Mouse (Mus musculus): ENCODE data around the gene Tarbp1. TPM values are rescaled to one million over a fixed set of nuclear protein-coding genes. Genes with fewer than 3 reads are reported as not detected.

The Tarbp1 gene
- polyA plus RNA-seq, 2 experiments: 3.3 to 8.2 TPM

DNA sequence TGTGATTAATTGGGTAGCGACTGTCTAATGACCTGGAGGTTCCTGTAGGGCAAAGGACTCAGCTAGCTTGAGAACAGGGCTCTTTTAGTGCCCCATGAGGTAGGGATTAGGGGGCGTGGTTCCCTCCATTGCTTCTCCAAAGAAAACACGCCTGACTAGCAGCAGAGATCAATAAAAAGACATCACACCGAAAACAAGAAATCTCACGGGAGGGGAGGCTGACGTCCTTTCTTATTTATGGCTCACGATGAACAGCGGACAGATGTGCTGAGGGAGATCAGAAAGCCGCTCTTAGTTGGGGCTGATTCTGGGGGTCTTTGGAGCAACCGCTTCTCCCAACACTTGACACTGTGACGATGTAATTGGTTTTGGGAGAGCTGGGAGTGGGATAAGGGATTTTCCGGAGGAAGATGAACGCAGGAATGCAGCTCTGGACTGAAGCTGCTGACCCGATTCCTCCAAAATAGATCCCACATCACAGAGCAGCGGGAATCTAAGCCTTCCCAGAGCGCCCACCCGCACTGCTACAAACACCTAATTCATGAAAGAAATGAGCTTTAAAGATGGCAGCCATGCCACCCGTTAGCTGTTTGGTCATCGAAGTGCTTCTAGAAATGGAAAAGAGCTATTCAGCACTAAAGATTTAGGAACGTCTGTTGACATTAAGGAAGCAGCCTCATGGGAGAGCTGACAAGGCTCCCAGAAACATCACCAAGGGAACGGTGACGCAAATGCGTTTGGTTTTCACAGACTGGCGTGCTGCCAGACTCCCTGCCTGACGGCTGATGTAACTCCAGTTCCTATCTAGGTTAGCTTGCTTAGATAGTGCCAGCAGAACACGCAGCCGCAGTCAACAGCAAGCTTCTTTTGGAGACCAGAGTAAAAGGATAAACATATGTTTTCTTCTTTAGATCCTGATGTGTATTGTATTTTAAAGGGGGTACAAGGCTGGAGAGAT lies 42.0 kb upstream of the Tarbp1 start:
- ATAC-seq (ENCODE audit: low FRiP score, low read depth): peak; percentile 32; the same call in 1 of the 2 replicates
- 12% methylated on average over 27 of the region's 27 CpGs for WGBS
- peak overlapping the region; percentile 56 for H3K4me2 ChIP-seq (replicated peaks; ENCODE audit: low read depth, low read length, severe bottlenecking)

DNA sequence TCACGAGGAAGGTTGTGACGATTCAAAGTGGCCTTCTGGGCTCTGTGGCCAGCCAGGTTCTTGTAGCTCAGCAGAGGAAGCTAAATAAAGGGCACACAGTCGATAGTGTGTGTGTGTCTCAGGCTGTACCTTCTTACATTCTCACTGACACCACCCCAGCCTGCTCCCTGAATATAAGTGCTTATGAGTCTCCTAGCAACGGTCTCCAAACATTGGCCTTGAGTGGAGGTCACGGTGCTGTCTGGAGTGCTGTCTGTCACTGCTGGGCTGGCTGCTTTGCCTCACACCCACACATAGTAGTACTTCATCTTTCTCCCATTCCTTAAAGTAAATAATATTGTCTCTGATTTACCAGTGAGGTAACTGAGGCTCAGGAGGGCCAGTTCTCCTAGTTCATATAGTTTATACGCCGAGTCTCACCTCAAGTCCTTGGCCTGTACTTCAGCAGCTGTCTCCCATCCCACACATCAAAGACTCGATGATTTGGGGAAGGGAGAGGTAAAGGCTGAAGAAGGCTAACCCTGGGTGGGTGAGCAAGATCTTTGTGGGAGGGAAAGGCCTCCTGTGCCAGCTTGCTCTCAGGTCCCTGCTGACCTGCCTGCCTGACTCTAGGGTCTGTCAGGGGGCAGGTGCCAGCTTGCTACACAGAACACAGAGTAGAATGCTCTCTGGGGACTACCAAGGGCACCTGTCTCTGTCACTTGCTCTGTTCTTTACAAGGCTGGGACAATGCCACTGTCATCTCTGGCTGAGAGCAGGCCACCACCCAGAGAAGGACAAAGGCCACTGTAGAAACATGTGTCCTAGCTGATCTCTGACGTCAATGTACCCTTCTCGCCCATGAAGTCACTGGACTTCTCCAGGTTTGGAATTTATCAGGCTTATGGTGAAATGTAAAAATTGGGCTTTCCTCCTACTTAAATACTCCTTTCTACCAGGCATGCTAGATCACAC lies 39.4 kb upstream of the Tarbp1 start:
- Histone ChIP-seq H3K27ac (replicated peaks; ENCODE audit: low read depth, low read length) (no peak overlapping the region), H3K4me1 (ENCODE audit: control insufficient read depth, insufficient read depth, low read length) (peaks cover 11% of the 10 kb centered on the region), H3K9me3 (ENCODE audit: control insufficient read depth, low read length) (no peaks in the 10 kb centered on the region), H3K27me3 (ENCODE audit: control insufficient read depth, insufficient read depth, low read length) (no peaks in the 10 kb centered on the region), H3K4me2 (replicated peaks; ENCODE audit: low read depth, low read length, severe bottlenecking) (no peak overlapping the region), H3K9ac (ENCODE audit: low read depth, low read length, severe bottlenecking) (no peak overlapping the region), H3K36me3 (ENCODE audit: control insufficient read depth, insufficient read depth, low read length) (no peaks in the 10 kb centered on the region), H3K4me3 (replicated peaks; ENCODE audit: low read length) (no peak overlapping the region)
- 80% methylated on average over 10 of the region's 10 CpGs for WGBS
- DNase-seq (ENCODE audit: low spot score) (no peak), ATAC-seq (ENCODE audit: low FRiP score, low read depth) (no peak)
- TF ChIP-seq POLR2A (IDR thresholded peaks at IDR 0.05; ENCODE audit: borderline replicate concordance, extremely low read depth, insufficient read depth, insufficient read length): no peak

More for the DNA sequence above, 42.0 kb upstream of the Tarbp1 start:
- peak; percentile 91 for DNase-seq (ENCODE audit: low spot score)
- Histone ChIP-seq H3K27ac (replicated peaks; ENCODE audit: low read depth, low read length) (peak overlapping the region; percentile 28; the same call in 1 of the 2 replicates), H3K36me3 (ENCODE audit: control insufficient read depth, insufficient read depth, low read length) (no peaks in the 10 kb centered on the region), H3K27me3 (ENCODE audit: control insufficient read depth, insufficient read depth, low read length) (no peaks in the 10 kb centered on the region), H3K4me1 (ENCODE audit: control insufficient read depth, insufficient read depth, low read length) (peaks cover 11% of the 10 kb centered on the region), H3K9ac (ENCODE audit: low read depth, low read length, severe bottlenecking) (peak overlapping the region; percentile 28; the same call in 1 of the 2 replicates), H3K4me3 (replicated peaks; ENCODE audit: low read length) (peak overlapping the region; percentile 22), H3K9me3 (ENCODE audit: control insufficient read depth, low read length) (no peaks in the 10 kb centered on the region)
- no peak for TF ChIP-seq POLR2A (IDR thresholded peaks at IDR 0.05; ENCODE audit: borderline replicate concordance, extremely low read depth, insufficient read depth, insufficient read length)

DNA sequence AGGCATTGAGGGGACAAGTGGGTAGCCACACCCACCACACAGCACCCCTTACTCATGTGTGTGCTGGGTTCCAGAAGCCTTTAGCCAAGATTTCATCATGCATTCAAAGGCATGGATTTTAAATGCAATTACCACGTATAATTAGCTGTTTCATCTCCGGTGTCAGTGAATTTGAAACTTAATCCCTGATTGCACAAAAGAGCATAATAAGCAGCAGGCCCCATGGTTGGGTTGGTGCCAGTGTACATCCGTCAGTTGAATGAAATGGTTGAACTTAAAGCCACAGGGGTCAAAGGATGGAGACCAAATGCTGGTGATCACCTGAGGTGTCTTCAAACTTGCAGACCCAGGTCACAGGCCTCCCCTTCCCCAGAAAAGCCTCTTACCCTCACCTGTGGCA lies 36.0 kb upstream of the Tarbp1 start:
- ATAC-seq (ENCODE audit: low FRiP score, low read depth) (no peak), DNase-seq (ENCODE audit: low spot score) (no peak)
- H3K4me1 ChIP-seq (ENCODE audit: control insufficient read depth, insufficient read depth, low read length): no peaks in the 10 kb centered on the region
- no peak overlapping the region for H3K4me3 ChIP-seq (replicated peaks; ENCODE audit: low read length)
- no peak overlapping the region for H3K27ac ChIP-seq (replicated peaks; ENCODE audit: low read depth, low read length)
- H3K9ac ChIP-seq (ENCODE audit: low read depth, low read length, severe bottlenecking): no peak overlapping the region
- no peak for TF ChIP-seq POLR2A (IDR thresholded peaks at IDR 0.05; ENCODE audit: borderline replicate concordance, extremely low read depth, insufficient read depth, insufficient read length)
- H3K4me2 ChIP-seq (replicated peaks; ENCODE audit: low read depth, low read length, severe bottlenecking): no peak overlapping the region
- no peaks in the 10 kb centered on the region for H3K36me3 ChIP-seq (ENCODE audit: control insufficient read depth, insufficient read depth, low read length)
- H3K27me3 ChIP-seq (ENCODE audit: control insufficient read depth, insufficient read depth, low read length): no peaks in the 10 kb centered on the region
- 83% methylated on average over 3 of the region's 3 CpGs for WGBS
- no peaks in the 10 kb centered on the region for H3K9me3 ChIP-seq (ENCODE audit: control insufficient read depth, low read length)

DNA sequence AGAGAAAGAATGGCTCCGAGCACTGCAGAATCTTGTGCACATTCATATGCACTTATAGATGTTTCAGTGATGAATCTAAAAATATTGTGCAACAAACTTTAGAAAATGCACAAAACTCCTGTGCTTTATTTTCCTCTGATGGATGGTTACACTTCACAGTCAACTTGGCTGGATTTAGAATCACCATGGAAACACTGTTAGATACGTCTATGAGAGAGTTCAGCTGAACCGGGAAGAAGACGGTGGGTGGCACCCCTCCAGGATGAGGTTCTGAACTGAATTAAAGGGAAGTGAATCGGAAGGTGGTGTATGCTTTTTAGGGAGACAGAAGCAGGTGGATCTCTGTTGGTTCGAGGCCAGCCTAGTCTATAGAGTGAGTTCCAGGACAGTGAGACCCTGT lies 34.8 kb upstream of the Tarbp1 start:
- H3K4me1 ChIP-seq (ENCODE audit: control insufficient read depth, insufficient read depth, low read length): no peaks in the 10 kb centered on the region
- H3K9me3 ChIP-seq (ENCODE audit: control insufficient read depth, low read length): no peaks in the 10 kb centered on the region
- no peak overlapping the region for H3K9ac ChIP-seq (ENCODE audit: low read depth, low read length, severe bottlenecking)
- DNase-seq (ENCODE audit: low spot score): no peak
- TF ChIP-seq POLR2A (IDR thresholded peaks at IDR 0.05; ENCODE audit: borderline replicate concordance, extremely low read depth, insufficient read depth, insufficient read length): no peak
- no peaks in the 10 kb centered on the region for H3K27me3 ChIP-seq (ENCODE audit: control insufficient read depth, insufficient read depth, low read length)
- no peak overlapping the region for H3K4me2 ChIP-seq (replicated peaks; ENCODE audit: low read depth, low read length, severe bottlenecking)
- H3K4me3 ChIP-seq (replicated peaks; ENCODE audit: low read length): no peak overlapping the region
- H3K27ac ChIP-seq (replicated peaks; ENCODE audit: low read depth, low read length): no peak overlapping the region
- H3K36me3 ChIP-seq (ENCODE audit: control insufficient read depth, insufficient read depth, low read length): no peaks in the 10 kb centered on the region
- 76% methylated on average over 6 of the region's 6 CpGs for WGBS
- ATAC-seq (ENCODE audit: low FRiP score, low read depth): no peak

All from limb, embryonic 14.5 days (tissue).